Mouse (Mus musculus): ENCODE measurements around the gene Myrip.
A peak's percentile ranks its signal among the peaks of the same experiment; 100 is the strongest.

Myrip gene

DNA sequence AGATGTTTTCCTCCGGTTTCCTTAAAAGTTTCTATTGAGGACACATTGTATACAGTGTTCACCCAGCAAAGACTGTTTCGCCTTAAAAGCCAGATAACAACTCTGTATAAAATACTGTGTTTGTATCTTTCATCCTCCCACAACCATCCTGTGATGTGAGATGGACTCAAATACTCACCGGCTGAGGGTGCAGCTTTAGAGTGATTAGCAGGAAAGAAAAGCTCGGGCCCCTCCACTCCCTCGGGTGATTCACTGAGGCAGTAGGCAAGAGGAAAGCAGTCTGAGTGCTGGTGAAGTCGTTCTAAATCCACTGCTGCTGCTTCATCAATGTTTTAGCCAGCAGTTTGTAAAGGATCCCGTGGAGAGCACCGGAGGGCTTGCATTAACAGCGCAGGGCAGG is 93.9 kb downstream of the Myrip start:
- no peak for DNase-seq (ENCODE audit: low read depth)

DNA sequence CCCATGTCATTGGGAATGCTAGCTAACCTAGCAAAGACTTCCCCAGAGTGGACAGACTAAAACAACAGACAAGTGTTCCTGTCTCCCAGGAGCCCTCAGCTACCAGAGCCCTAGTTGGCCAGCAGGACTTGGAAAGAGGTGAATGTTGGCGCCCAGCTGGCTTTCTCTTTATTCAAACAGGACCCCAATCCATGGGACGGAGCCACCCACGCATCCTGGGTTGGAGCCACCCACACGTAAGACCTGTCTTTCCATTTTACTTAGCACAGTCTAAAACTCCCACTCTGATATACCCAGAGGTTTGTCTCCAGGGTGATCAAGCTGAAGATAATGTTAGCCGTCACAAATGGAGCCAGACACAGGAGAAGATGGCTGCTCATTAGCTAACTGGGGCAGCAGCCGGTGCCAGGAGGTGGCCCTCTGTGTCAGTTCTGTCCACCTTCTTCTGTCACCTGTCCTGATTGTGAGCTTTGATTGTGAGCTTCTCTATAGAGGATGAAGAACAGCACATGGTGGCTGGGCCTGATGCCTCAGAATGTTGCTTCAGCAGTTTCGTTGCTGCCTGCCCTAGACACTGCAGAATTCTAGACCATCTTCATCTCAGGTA is 95.4 kb downstream of the Myrip start:
- DNase-seq (ENCODE audit: low read depth): no peak

DNA sequence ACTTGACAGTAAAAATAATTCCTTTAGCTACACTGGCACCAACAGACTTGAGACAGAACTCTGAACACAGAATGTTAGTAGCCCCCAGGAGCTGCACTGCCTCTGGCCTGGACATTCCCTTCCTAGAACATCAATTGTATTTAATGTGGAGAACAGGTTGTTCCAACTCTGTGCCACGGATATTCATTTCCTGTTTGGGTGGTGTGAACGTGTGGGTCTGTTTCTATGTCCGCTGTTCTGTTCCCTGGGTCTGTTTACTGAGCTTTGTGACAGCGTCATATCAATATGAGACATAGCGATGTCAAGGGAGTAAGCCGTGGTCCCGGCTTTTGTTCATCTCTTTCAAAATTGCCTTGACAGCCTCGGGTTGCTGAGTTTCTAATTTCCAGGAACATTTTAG is 97.0 kb downstream of the Myrip start:
- DNase-seq (ENCODE audit: low read depth): no peak

DNA sequence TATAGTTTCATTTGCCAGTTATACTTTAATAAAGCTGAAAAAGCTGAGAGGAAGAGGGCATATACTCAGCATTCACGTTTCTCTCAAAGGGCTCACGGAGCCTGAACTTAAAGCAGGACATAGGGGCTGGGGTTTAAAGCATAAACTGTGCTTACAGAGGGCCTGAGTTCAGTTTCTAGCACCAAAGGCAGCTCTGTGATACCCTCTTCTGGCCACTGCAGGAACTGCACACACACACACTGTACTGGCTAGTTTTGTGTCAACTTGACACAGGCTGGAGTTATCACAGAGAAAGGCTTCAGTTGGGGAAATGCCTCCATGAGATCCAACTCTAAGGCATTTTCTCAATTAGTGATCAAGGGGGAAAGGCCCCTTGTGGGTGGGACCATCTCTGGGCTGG is 98.2 kb downstream of the Myrip start:
- DNase-seq (ENCODE audit: low read depth): peak; percentile 13

DNA sequence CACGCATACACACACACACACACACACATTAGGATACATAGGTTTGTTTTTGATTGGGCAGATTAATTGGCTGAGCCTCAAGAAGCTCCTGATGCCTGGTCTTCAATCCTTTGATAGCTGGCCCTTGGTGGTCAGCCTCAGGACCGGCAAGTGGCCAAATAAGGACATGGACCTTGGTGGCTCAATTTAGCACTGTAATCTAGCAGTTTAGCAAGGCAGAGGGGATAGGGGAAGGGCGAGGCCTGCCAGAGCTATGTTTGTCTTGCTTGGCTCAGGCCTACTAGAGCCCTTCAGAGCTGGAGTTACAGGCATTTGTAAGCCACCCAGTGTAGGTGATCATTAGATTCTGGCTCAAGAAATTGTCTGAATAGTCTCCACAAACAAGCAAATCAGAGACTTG is 101.1 kb downstream of the Myrip start:
- DNase-seq (ENCODE audit: low read depth): no peak

DNA sequence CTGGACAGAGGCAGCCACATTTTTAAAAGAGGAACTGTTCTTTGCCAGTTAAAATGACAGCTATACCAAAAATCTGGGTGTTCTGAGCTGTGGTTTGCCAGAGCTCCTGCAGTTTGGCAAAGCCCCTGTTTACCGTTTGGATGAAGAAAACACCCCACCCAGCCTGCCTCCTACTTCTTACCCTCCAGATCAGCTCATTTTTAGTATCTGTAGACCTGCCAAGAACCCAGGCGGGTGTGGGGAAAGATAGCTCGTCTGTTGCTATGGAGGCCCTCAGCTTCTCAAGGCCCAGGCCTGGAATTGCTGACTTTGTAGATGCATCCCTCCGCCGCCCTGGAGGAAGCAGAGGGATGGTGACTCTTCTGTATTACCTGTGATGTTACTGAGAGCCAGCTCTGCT is 102.3 kb downstream of the Myrip start:
- no peak for DNase-seq (ENCODE audit: low read depth)

DNA sequence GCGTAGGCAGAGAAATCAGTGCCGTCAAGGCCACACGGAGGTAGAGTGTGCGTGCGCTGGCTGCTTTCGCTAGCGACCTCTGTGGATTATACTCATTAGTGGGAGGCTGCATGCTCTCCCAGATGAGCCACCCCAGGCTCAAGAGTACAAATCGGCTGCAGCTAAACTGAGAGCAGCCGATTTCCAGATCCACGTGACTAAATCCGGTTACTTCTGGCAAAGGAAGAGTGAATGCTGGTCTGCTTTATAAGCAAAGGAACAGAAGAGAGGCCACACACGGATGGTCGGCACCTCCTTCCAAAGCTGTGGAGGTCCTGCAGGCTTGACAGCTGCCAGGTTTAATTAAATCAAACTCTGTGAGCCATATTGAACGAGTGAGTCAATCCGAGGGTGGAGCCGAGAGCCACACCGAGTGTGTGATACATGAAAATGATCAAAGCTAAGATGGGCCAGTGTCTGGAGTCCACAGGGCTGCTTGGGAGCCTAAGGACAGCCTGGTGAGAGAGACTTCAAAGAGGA is 108.4 kb downstream of the Myrip start:
- DNase-seq (ENCODE audit: low read depth): no peak

DNA sequence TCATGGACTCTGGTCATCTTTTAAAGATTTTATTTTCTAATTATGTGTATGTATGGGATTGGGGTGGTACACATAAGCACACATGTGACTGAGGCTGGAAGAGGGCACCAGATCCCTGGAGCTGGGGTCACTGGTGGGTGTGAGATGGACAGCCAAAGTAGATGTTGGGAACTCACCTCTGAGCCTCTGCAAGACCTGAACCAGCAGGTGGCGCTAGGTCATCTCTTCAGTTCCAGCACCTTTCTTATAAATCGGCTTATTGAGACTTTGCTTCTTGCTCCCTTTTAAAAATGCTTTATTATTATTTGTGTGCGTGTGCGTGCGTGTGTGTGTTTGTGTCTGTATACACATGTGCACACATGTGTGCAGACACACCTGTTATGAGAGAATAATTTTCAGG is 109.1 kb downstream of the Myrip start:
- DNase-seq (ENCODE audit: low read depth): peak; percentile 67

DNA sequence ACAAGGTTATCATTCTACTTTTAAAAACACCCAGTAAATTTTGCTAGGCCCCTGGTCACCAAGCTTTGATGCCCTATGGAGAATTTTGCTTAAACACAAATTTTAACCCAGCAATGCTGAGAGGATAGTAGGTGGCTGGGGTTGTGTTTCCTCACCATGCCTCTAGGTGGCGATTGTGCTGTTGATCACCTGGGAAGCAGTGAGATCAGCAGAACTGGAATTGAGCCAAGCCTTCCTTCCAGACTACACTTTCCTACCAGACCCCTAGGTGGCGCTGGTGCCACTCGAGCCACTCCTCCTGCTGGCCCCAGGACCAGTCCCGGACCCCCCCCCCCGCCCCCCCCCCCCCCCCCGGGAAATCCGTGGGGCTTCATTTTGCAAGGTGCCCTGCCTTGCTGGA is 114.2 kb downstream of the Myrip start:
- peak; percentile 86 for DNase-seq (ENCODE audit: low read depth)

DNA sequence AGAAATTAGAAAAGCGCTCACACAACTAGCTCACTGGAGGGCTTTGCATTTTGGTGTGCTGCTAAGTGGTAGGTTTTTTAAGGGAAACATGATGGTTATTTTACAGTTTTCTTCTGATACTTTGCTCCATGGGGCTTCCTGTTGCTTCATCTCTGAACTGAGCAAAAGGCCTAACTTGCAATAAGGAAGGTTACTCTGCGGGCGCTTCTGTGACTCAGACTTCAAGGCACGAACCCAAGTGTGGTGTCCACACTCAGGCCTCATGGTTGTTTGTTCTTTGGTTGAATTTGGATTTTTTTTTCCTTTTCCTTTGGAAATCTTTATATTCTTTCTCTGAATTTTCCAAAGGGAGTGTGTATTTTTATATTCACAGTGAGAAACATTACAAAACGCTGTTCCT is 114.8 kb downstream of the Myrip start:
- peak; percentile 75 for DNase-seq (ENCODE audit: low read depth)

DNA sequence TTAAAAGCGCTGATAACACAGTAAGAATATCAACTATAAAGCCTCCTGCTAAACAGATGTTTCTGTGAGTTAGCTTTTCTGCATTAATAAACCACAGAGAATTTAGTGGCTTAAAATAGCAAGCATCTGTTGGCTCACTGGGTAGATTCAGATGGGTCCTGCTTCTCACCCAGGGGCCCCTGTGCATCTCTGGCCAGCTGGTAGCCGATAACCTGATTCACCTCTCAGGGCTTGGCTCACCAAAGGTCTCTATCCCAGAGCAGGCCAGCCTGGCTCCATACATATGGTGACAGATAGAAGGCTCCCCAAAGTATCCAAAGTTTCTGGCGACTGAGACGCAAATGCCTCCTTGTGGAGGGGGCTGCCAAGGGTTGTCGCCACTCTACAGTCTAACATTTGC is 115.4 kb downstream of the Myrip start:
- DNase-seq (ENCODE audit: low read depth): no peak

DNA sequence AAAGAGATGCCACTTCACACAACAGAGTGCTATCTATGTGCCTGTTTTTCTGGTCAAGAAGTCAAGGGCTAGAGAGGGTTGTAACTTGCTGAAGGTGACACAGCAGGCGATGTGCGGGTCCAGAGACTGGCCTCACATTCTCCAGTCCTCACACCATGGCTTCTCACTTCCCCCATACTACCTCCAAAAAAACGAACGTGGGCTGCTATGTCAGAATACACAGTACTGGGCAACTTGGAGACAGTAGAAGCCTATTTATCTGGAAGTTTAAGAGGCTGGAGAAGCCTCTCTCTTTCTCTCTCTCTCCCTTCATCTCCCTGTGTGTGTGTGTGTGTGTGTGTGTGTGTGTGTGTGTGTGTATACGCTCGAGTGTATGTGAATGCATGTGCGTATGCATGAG is 117.3 kb downstream of the Myrip start:
- DNase-seq (ENCODE audit: low read depth): no peak

DNA sequence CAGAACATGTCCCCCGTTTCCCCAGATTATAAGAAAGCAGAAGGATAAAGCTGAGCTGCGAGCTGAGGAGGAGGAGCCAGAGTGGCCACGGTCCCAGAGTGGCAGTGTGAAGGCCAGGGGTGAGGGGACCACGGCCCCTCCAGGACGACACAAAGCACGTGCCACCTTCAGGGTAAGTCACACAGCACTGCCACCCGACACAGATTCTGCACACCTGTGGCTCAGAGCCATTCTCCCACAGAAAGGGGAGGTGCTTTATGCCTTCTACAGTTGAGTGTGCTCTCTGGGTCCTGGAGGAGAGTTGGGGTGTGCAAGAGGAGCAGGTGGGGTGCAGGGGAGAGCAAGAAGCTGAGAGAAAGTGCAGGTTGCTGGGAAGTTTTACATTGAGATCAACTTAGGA is 123.3 kb downstream of the Myrip start:
- no peak for DNase-seq (ENCODE audit: low read depth)

DNA sequence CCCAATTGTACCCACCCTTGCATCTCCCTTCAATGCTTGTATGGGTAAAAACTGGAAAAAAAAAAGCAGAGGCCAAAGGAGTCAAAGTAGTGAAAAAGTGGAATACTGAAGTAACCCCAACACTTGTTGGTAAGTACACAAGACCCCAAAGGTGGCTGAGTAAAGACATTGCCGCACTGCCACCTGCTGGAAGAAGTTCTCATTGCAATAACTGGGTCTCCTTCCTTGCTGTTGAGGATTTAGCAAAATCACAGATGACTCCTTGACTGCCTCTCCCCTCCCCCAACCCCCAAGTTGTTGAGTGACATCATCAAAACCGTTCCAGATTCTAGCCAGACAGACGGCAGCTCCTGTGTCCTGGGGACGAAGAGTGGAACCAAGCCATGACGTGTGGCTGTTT is 124.5 kb downstream of the Myrip start:
- peak; percentile 53 for DNase-seq (ENCODE audit: low read depth)

DNA sequence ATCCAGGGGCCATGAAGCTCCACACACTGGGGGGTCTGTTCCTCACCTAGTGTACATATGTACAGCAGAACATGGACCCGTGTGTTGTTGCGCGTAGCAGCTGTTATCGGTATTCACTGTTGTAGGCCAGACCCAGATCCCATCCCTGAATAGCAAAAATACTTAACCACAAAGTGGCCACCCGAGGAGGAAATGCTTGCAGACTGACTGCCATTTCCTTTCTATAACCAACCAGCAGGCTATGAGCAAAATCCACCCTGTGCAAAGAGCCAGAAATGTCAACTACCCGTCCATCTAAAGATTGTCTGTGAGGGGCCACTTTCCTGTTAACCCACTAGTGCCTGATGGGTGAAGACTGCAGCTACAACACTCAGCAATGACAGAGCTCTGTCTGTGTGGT is 126.9 kb downstream of the Myrip start:
- peak; percentile 74 for DNase-seq (ENCODE audit: low read depth)

DNA sequence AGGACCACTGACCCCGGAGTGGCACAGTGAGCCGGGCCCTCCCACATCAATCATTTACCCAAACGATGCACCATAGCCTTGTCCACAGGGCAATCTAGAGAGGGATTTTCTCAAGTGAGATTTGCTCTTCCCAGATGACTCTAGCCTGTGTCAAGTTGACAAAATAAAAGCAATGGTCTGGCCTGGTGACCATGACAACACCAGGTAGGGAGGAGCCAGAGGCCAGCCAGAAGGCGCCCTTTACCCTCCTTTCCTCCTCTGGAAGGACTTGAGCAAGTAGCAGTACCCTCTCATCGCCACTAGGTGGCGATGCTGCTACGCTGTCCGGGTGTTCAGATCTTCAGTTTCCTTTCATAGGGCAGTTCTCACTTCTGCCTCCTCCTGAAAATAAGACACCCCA is 132.4 kb downstream of the Myrip start:
- DNase-seq (ENCODE audit: low read depth): peak; percentile 74

DNA sequence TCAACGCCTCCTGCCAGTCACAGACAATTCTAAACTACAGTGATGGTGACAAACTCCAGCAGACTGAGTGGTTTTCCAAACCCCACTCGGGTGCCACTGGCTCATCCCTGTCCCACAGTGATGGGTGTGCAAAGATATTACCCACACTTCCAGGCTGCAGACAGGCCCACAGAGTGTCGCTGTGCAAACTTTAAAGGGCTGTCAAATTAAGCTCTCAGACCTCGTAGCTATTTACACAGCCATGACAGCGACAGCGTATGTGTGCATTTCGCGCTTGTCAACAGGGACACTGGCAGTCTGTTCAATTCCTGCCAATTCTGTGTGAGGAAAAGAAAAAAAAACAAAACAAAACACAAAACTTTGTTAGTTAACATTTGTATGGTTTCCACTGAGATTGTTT is 134.5 kb downstream of the Myrip start:
- DNase-seq (ENCODE audit: low read depth): no peak

DNA sequence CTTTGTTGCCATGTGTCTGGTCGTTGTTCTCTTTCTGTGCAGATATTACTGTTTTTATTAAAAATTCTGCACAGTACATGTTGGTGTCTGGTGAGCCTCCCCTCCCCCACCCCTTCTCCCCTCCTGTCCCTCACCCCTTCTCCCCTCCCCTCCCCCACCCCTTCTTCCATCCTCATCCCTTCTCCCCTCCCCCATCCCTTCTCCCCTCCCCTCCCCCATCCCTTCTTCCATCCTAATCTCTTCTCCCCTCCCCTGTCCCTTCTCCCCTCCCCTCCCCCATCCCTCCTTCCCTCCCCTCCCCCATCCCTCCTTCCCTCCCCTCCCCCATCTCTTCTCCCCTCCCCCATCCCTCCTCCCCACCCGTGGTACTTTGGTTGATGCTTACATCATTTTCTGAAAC is 135.5 kb downstream of the Myrip start:
- no peak for DNase-seq (ENCODE audit: low read depth)

DNA sequence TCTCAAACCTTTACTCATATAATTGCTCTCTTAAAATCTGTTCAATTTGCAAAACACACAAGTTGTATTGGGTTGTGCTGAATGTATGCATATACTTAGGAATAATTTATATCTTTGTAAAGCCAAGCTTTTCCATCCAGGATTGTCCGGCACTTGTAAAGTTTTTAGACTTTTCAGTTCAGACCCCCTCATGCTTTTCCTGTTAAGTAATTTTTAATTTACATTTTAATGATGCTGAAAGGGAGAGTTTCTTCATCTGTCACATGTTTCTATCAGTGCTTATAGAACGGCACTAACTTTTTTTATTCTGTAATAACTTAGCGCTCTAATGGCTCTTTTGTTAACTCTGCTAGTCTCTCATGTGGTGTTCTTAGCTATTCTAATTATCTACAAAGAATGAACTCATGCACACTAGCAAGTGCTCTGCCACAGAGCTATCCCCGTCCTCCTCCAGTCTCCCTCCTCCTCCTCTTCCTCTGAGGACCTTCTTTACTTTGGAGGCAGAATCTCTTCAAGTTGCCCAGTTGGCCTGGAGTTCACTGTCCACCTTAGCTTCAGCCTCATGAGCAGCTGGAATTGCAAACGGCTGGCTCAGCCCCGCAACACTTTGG is 136.1 kb downstream of the Myrip start:
- DNase-seq (ENCODE audit: low read depth): no peak

DNA sequence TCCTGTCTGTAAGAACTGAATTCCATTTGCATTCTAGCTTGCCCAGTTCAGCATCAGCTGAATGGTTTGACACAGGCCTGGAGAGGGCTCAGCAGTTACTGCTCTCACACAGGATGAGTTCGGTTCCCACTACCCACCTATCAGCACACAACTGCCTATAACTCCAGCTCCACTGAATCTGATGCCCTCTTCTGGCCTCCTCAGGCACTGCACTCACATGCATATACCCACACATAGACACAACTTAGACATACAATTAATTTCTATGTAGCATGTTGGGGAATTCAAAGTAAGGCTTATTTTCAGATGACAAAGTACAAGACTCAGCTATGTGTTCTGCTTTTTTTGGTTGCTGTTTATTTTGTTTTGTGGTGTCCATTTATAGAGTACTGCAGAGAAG is 137.0 kb downstream of the Myrip start:
- DNase-seq (ENCODE audit: low read depth): no peak

DNA sequence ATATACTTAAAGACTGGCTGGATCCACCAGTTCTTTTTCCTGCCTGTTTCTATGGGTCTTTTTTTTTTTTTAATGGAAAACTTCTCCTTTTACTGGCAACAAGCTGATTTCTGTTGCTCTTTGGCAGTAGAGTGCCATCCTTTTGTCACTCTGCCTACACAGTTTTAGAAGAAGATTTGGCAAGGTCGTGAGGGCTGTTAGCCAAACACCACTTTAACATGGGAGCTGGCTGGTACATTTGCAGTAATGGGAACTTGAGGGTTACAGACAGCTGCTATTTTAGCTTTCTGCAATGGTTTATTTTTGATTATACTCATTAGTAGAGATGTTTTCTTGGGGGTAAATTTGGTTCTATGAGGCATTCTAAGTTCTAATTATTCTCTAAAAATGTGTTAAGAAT is 137.5 kb downstream of the Myrip start:
- DNase-seq (ENCODE audit: low read depth): no peak

DNA sequence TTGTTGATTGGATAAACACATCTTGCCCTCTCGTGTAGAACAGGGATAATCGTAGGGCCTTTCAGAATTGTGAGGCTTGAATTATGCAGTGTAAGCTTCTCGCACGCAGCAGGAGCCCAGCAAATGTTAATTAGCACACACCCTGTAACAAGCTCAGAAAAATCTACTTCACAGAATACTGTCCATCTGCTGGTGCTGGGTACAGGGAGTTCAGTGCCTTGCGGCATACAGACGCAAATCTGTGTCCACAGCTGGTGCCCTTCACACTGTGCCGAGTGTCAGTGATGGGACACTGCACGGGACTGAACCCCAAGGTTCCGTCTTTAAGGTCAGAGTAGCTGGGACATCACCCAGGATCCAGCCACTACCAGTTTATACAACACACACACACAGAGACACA is 143.3 kb downstream of the Myrip start:
- no peak for DNase-seq (ENCODE audit: low read depth)

DNA sequence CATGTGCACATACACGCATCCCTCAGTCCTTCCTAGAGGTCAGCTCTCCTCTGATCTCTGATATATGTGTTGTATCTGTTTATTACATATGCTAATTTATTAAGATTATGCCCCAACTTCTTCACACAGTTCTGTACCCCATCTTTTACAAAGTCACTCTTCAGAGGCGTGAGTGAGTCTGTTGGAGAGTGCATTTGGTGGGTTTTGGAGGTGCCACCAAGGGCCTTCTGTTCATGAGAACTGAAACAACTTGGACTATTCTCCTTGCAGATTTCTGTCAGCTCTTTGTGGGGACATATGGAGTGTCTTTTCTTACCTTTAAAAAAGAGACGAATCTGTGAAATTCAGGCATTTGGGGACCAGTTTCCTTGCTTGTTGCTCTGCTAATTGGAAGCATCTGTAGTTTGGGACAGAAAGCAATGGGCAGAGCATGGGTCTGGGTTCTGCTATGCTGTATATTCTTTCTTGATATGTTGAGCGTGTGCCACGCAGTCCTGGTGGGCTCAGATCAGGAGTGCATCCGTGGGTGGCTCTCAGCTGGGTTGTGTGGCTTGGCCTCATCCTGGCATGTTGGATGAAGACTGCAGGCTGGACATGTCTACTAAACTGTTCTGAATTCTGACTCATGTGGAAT is 148.5 kb downstream of the Myrip start:
- DNase-seq (ENCODE audit: low read depth): no peak
